ENCODE assay signal across 9 mouse cellular contexts in genomic region chr4:32560724-32561554, GRCm38 (mm10). TPM values are rescaled to one million over a fixed set of nuclear protein-coding genes. Genes with fewer than 3 reads are reported as not detected.
A peak's percentile ranks its signal among the peaks of the same experiment; 100 is the strongest.
DNase-seq lines count a peak whose midpoint lies in the region; ATAC-seq and TF ChIP-seq lines count a peak whose summit lies in the region.
"Had no signal": no experiment of that assay in that cellular context is flagged by ENCODE, and none has a peak within 500 bp of the region (broad histone marks: within the 10 kb centered on the region; RNA-seq: fewer than 3 reads in every experiment).

No protein-coding gene starts in this region.

- no peak for DNase-seq in heart, adult 18-20 months
- DNase-seq in MEL (ENCODE audit: low read depth, low spot score) = no peak
- peak; percentile 42 for DNase-seq in embryonic facial prominence, embryonic 11.5 days (ENCODE audit: low spot score)
- no peak for DNase-seq in liver, postnatal 0 days
- DNase-seq in thymus, postnatal 25 days = peak; percentile 45
- DNase-seq in spleen, postnatal 36 days (ENCODE audit: low spot score in 2 of 2) = no peak
- DNase-seq in gastrocnemius, adult 2 months = no peak

- H3K9me3 ChIP-seq in heart, embryonic 16.5 days (replicated peaks; ENCODE audit: control insufficient read depth, low read length) = no peaks in the 10 kb centered on the region
- H3K9me3 ChIP-seq in MEL (replicated peaks; ENCODE audit: insufficient read depth, low read length) = no peaks in the 10 kb centered on the region
- no peaks in the 10 kb centered on the region for H3K9me3 ChIP-seq in embryonic facial prominence, embryonic 11.5 days (replicated peaks; ENCODE audit: control insufficient read depth, low read length)
- no peaks in the 10 kb centered on the region for H3K9me3 ChIP-seq in liver, postnatal 0 days (ENCODE audit: low read length)

- H3K4me1 ChIP-seq in heart, embryonic 16.5 days (ENCODE audit: control insufficient read depth, insufficient read depth, low read length) = peaks cover 18% of the 10 kb centered on the region; the same call in 1 of the 2 replicates
- H3K4me1 ChIP-seq in MEL (ENCODE audit: control insufficient read depth in 1 of 2, insufficient read depth in 2 of 2, low read length in 2 of 2) = peaks cover 0 to 3% of the 10 kb centered on the region in 2 experiments; a peak in 1 of 4 replicates
- no peaks in the 10 kb centered on the region for H3K4me1 ChIP-seq in embryonic facial prominence, embryonic 11.5 days (ENCODE audit: control insufficient read depth, insufficient read depth, low read length)
- peaks cover 10% of the 10 kb centered on the region for H3K4me1 ChIP-seq in liver, postnatal 0 days (ENCODE audit: insufficient read depth)

- no peak overlapping the region for H3K4me3 ChIP-seq in heart, embryonic 16.5 days (ENCODE audit: low read length)
- H3K4me3 ChIP-seq in MEL (ENCODE audit: control insufficient read depth in 1 of 2, insufficient read depth in 1 of 2, low read depth in 2 of 2, low read length in 2 of 2) = no peak overlapping the region
- no peak overlapping the region for H3K4me3 ChIP-seq in embryonic facial prominence, embryonic 11.5 days (ENCODE audit: low read depth, low read length)
- H3K4me3 ChIP-seq in liver, postnatal 0 days (ENCODE audit: low read depth, low read length) = no peak overlapping the region
- no peak overlapping the region for H3K4me3 ChIP-seq in gastrocnemius, adult 2 months

- TF ChIP-seq POLR2A in MEL (IDR thresholded peaks at IDR 0.05; ENCODE audit: control insufficient read depth in 1 of 2, insufficient read depth in 1 of 2, low read depth in 1 of 2, low read length in 2 of 2, poor library complexity in 1 of 2) = no peak

- TF ChIP-seq CTCF in MEL (IDR thresholded peaks at IDR 0.05 in 2 of 3, conservative IDR thresholded peaks at IDR 0.05 in 1 of 3; ENCODE audit: control insufficient read depth in 1 of 3, insufficient read depth in 1 of 3, low read depth in 2 of 3, low read length in 3 of 3, poor library complexity in 1 of 3, severe bottlenecking in 1 of 3) = peak in 2 of 3 experiments; percentile 16 to 17; a peak in 2 of 6 replicates
- TF ChIP-seq CTCF in liver, postnatal 0 days (IDR thresholded peaks at IDR 0.05; ENCODE audit: low read depth) = peak; percentile 46
- TF ChIP-seq CTCF in gastrocnemius, adult 2 months (IDR thresholded peaks at IDR 0.05) = no peak

- TF ChIP-seq EP300 in MEL (IDR thresholded peaks at IDR 0.05; ENCODE audit: low read depth in 1 of 2, low read length in 2 of 2) = no peak
- no peak for TF ChIP-seq EP300 in liver, postnatal 0 days (IDR thresholded peaks at IDR 0.05; ENCODE audit: low read depth)

- no peak for ATAC-seq in heart, embryonic 16.5 days (replicated peaks; ENCODE audit: extremely low read depth, insufficient read depth, low FRiP score)
- ATAC-seq in embryonic facial prominence, embryonic 11.5 days (replicated peaks; ENCODE audit: insufficient number of reproducible peaks, low FRiP score, low TSS enrichment, low read depth) = 0 out of 2 replicates have a peak, but pooled peaks have one; percentile 27
- ATAC-seq in liver, postnatal 0 days = peak; percentile 37; the same call in 1 of the 2 replicates

- no peaks in the 10 kb centered on the region for H3K79me2 ChIP-seq in MEL (ENCODE audit: control insufficient read depth, insufficient read depth, low read length, poor library complexity)

- H3K36me3 ChIP-seq in heart, embryonic 16.5 days (ENCODE audit: control insufficient read depth, insufficient read depth) = peaks cover 7% of the 10 kb centered on the region; the same call in 1 of the 2 replicates
- H3K36me3 ChIP-seq in MEL (ENCODE audit: control insufficient read depth in 1 of 2, insufficient read depth in 2 of 2, low read length in 2 of 2) = no peaks in the 10 kb centered on the region
- H3K36me3 ChIP-seq in embryonic facial prominence, embryonic 11.5 days (replicated peaks; ENCODE audit: control insufficient read depth, insufficient read depth, low read depth, low read length) = peaks cover 3% of the 10 kb centered on the region
- peaks cover 11% of the 10 kb centered on the region for H3K36me3 ChIP-seq in liver, postnatal 0 days (replicated peaks; ENCODE audit: insufficient read depth, low read length)

- no peak for TF ChIP-seq RAD21 in MEL (IDR thresholded peaks at IDR 0.05; ENCODE audit: low read depth, low read length)

- intact Hi-C loops in gastrocnemius, adult 2 months (cut with DNase I) = no loop called here

- 46% methylated on average over 8 of the region's 8 CpGs for WGBS in heart, embryonic 16.5 days
- WGBS in embryonic facial prominence, embryonic 11.5 days = 38% methylated on average over 8 of the region's 8 CpGs
- whole genome bisulfite sequencing in liver, postnatal 0 days (ENCODE audit: insufficient replicate concordance) = 61% methylated on average over 8 of the region's 8 CpGs

- H3K27me3 ChIP-seq in heart, embryonic 16.5 days (ENCODE audit: control insufficient read depth, insufficient read depth, low read length) = no peaks in the 10 kb centered on the region
- H3K27me3 ChIP-seq in MEL (ENCODE audit: control insufficient read depth in 1 of 2, insufficient read depth in 2 of 2, low read length in 2 of 2) = no peaks in the 10 kb centered on the region; a peak in 2 of 4 replicates
- H3K27me3 ChIP-seq in embryonic facial prominence, embryonic 11.5 days (ENCODE audit: control insufficient read depth, insufficient read depth, low read length) = no peaks in the 10 kb centered on the region
- no peaks in the 10 kb centered on the region for H3K27me3 ChIP-seq in liver, postnatal 0 days (ENCODE audit: insufficient read depth, low read length)

- no peak overlapping the region for H3K4me2 ChIP-seq in heart, embryonic 16.5 days (ENCODE audit: low read depth, low read length)
- H3K4me2 ChIP-seq in embryonic facial prominence, embryonic 11.5 days (ENCODE audit: low read depth, low read length) = no peak overlapping the region
- no peak overlapping the region for H3K4me2 ChIP-seq in liver, postnatal 0 days (ENCODE audit: low read depth, low read length)

- H3K27ac ChIP-seq in heart, embryonic 16.5 days (ENCODE audit: low read length) = peak overlapping the region; percentile 63
- no peak overlapping the region for H3K27ac ChIP-seq in MEL (ENCODE audit: control insufficient read depth, low read depth, low read length)
- H3K27ac ChIP-seq in embryonic facial prominence, embryonic 11.5 days (replicated peaks; ENCODE audit: low read depth, low read length) = peak overlapping the region; percentile 47; the same call in 1 of the 2 replicates
- H3K27ac ChIP-seq in liver, postnatal 0 days (ENCODE audit: low read depth) = peak overlapping the region; percentile 71
- no peak overlapping the region for H3K27ac ChIP-seq in gastrocnemius, adult 2 months

- H3K9ac ChIP-seq in heart, embryonic 16.5 days (ENCODE audit: low read length) = no peak overlapping the region
- no peak overlapping the region for H3K9ac ChIP-seq in MEL (ENCODE audit: control insufficient read depth, low read depth, low read length, poor library complexity, severe bottlenecking)
- H3K9ac ChIP-seq in embryonic facial prominence, embryonic 11.5 days (replicated peaks; ENCODE audit: low read length) = no peak overlapping the region
- no peak overlapping the region for H3K9ac ChIP-seq in liver, postnatal 0 days (replicated peaks)

TF ChIP-seq in MEL, 35 proteins besides CTCF, POLR2A, EP300 and RAD21:
- TF ChIP-seq E2F4 (IDR thresholded peaks at IDR 0.05; ENCODE audit: borderline replicate concordance, low read depth, low read length) = no peak

RNA-seq across cellular contexts. Expression of gene Gja10, which starts 41.6 kb away (rescaled TPM):
- polyA plus RNA-seq in heart, embryonic 16.5 days (2015; fragmentation: Nextera tagmentation; extraction: Ambion mirVana) = not detected in 2 replicates
- not detected for total RNA-seq in heart, adult 18-20 months (2021)
- not detected in 2 replicates for total RNA-seq in MEL (2012; rRNA removed)
- polyA plus RNA-seq in MEL (2012; ENCODE audit: insufficient read depth in 1 of 2, insufficient read length in 2 of 2, low read depth in 1 of 2, low replicate concordance in 2 of 2, missing spikeins in 1 of 2) = not detected
- polyA plus RNA-seq in embryonic facial prominence, embryonic 11.5 days (2014; fragmentation: Nextera tagmentation; extraction: Ambion mirVana) = not detected in 2 replicates
- polyA plus RNA-seq in liver, postnatal 0 days (2015; fragmentation: Nextera tagmentation; extraction: Ambion mirVana) = 0.21 TPM in 1 of 2 replicates, not detected in the other
- not detected for total RNA-seq in gastrocnemius, adult 2 months (2021)
- total RNA-seq: left cerebral cortex, postnatal 25 days had no signal

RNA-seq across cellular contexts. Expression of gene Casp8ap2, which starts 54.3 kb away (rescaled TPM):
- 30.2 and 31.8 TPM in 2 replicates for polyA plus RNA-seq in heart, embryonic 16.5 days (2015; fragmentation: Nextera tagmentation; extraction: Ambion mirVana)
- 1 to 10 TPM; 4.7 to 6.5 TPM for total RNA-seq in heart, adult 18-20 months (2021)
- total RNA-seq in MEL (2012; rRNA removed) = 29.8 and 31.1 TPM in 2 replicates
- polyA plus RNA-seq in MEL (2012; ENCODE audit: insufficient read depth in 1 of 2, insufficient read length in 2 of 2, low read depth in 1 of 2, low replicate concordance in 2 of 2, missing spikeins in 1 of 2) = 10 to 100 TPM; 18.2 to 93.5 TPM
- 65.1 and 81.1 TPM in 2 replicates for polyA plus RNA-seq in embryonic facial prominence, embryonic 11.5 days (2014; fragmentation: Nextera tagmentation; extraction: Ambion mirVana)
- 16.2 and 17.8 TPM in 2 replicates for polyA plus RNA-seq in liver, postnatal 0 days (2015; fragmentation: Nextera tagmentation; extraction: Ambion mirVana)
- total RNA-seq in gastrocnemius, adult 2 months (2021) = 1 to 10 TPM; 4.3 to 5.0 TPM

Comparison
In these comparisons a context has a peak if more than half of its experiments do, and no peak if none do; other contexts are left out.
1. H3K27ac ChIP-seq: peak in heart, embryonic 16.5 days (single experiment), embryonic facial prominence, embryonic 11.5 days (single experiment) and liver, postnatal 0 days (single experiment); none in MEL (single experiment) and gastrocnemius, adult 2 months (single experiment).
2. DNase-seq: peak in embryonic facial prominence, embryonic 11.5 days (single experiment) and thymus, postnatal 25 days (single experiment); none in heart, adult 18-20 months (0 of 2), MEL (single experiment), liver, postnatal 0 days (single experiment), spleen, postnatal 36 days (0 of 2) and gastrocnemius, adult 2 months (single experiment).